Mouse (Mus musculus) cerebellum, adult 9-10 months (tissue): ENCODE data around the gene Adamts12.
A peak's percentile ranks its signal among the peaks of the same experiment; 100 is the strongest.

Source experiments
- DNase-seq: peaks from one replicate; pipeline ENCODE4 v3.0.0; 2022

The Adamts12 gene

DNA sequence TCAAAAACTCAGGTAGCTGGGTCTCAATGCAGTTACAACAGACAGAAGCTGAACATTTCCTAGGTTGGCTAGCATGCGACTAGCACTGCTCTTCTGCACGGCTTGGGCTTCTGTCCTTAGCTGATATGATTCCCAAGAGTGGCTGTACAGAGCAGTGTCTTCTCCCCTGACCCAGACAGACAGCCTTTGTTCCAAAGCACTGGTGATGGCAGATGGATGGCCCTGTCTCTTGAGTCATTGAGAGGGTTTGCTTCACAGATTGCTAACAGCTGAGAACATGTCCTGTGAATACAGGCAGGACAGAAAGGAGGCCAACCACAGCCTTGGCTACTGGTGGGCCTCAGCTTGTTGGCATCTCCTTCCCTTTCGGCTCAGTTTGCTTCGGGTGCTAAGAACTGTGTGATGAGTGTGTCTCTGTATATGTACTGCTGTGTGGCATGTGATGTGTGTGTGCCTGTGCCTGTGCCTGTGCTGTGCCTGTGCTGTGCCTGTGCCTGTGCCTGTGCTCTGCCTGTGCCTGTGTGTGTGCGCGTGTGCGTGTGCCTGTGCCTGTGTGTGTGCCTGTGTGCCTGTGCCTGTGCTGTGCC, 109.4 kb downstream of the Adamts12 start:
- DNase-seq: no peak

DNA sequence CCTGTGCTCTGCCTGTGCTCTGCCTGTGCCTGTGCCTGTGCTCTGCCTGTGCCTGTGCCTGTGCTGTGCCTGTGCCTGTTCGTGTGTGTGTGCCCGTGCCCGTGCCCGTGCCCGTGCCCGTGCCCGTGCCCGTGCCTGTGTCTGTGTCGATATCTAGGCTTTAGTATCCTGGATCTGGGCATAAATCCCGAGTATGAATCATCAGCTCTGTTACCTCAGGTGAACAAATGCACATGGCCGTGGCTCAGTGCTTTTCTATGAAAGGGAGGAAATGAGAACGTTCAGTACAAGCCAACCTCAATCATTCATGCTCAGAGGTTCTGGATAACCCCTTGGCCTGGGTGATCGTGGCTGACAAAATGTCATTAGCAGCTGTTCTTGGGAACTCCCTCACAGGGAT, 110.3 kb downstream of the Adamts12 start:
- DNase-seq: no peak

- DNase-seq: no peak
Measured at GRCm38 (mm10) chr15:11177448-11177847, 112.9 kb downstream of the Adamts12 start.

GRCm38 (mm10) chr15:11179751-11180169, 115.2 kb downstream of the Adamts12 start:
- no peak for DNase-seq

DNA sequence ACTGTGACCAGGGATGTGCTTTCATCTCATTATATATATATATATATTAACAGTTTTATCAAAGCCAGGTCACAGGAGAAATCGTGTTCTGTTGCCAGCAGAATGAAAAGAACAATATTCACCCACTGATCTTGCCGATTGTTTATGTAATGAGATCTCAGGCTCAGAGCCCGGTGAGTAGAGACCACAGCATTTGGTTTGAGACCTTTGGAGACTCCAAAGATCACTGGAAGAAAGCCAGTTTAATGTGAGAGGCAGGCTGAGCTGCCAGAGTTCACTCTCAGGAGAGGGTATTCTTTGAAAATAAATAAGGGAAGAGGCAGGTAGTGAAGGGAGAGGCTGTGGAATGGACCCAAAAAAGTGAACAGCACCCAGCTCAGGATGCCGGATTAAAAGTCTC, 122.1 kb downstream of the Adamts12 start:
- DNase-seq: no peak

DNA sequence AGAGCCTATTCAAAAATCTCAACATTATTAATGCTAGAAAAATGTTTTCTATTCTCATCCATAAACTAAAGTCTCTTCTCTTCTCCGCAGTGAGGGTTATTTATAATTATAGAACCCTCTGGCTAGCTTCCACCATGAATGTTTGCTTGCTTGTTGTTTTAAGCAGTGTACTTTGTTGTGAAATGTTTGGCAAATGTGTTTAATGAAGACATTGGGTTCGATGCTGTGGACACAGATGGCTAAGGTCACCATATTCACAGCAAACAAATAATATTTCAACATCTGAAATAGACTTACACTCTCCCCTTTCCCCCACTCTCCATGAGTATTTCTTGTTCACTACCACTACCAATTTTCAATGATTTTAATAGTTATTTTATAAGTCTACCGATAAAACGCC, 125.9 kb downstream of the Adamts12 start:
- no peak for DNase-seq

DNA sequence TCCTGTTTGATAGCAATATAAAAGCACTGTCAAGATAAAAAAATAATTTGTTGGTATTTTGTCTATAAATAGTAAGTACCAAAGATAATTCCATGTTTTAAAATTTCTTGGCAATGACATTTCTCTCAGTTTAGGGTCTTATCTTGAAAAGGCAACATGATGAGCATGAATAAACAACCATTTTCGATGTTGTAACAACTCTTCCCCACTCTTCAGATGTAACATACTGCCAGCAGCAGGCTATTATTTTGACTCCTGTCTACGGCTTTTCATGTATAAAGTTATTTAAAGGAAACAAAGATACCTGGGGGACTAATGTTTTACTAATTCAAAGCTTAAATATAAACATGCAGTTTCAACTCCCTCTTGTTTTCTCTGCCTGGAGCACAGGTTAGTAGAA, 128.2 kb downstream of the Adamts12 start:
- DNase-seq: no peak

GRCm38 (mm10) chr15:11197051-11197450, 132.5 kb downstream of the Adamts12 start:
- DNase-seq: peak; percentile 2

DNA sequence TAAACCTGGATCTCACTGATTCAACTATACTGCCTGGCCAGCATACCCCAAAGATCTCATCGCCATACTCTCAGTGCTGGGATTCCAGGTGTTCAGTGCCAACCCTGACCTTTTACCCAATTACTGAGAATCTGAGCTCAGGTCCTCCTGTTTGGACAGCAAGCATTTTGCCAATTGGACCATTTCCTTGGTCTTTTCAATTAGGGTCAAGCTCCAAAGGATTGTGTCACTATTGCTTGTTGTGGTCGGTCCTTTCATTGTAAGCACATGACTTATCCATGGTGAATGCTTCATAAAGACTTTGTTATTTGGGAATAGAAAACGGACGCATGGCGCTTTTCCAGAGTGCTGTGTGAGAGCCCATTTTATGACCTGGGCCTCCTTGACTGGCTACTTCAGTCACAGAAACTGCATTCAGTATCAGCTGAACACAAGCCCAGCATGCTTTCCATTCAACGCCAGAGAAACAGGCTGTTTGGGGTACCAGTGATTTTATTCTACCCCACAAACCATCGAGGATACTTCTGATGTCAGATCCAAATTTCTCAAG, 133.7 kb downstream of the Adamts12 start:
- DNase-seq: no peak

GRCm38 (mm10) chr15:11203084-11203483, 138.5 kb downstream of the Adamts12 start:
- no peak for DNase-seq

- no peak for DNase-seq
Measured at GRCm38 (mm10) chr15:11204934-11205333, 140.3 kb downstream of the Adamts12 start.

DNA sequence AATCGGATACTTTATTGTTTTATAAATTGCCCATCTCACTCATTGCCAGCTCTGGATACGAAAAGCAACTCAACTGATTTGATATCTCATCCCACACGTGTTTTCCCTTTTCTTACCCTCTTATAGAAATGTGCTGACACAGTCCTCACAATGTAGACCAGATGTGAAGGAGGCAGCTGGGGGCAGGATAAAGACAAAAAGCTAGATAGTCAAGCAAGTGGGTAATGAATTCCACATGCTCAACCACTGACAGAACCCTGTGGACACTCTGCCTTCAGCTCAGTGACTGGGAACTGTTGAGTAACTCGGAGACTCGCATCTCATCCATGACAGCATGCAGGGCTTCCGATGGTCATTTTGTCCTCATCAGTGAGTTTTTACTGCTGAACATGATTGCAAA, 146.4 kb downstream of the Adamts12 start:
- no peak for DNase-seq

- DNase-seq: no peak
Measured at GRCm38 (mm10) chr15:11233906-11234632, 169.5 kb downstream of the Adamts12 start.

DNA sequence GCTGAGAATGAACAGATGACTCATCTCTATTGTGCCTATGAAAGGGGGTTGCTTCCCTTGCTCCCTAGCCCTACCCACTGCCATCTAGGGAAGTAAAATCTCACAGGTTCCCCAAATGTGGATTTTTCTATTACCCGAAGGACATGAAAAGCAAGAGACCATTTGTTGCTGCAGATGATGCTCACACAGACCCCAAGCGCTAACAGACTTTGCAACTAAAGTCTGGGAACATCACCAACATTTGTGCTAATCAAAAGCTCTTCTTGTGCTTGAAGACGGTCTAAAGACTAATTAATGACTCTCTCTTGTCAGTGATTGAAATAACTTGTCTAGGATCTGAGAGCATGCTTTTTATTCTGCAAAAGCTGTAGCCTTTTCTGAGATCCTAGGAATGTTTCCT, 175.8 kb downstream of the Adamts12 start:
- DNase-seq: no peak

DNA sequence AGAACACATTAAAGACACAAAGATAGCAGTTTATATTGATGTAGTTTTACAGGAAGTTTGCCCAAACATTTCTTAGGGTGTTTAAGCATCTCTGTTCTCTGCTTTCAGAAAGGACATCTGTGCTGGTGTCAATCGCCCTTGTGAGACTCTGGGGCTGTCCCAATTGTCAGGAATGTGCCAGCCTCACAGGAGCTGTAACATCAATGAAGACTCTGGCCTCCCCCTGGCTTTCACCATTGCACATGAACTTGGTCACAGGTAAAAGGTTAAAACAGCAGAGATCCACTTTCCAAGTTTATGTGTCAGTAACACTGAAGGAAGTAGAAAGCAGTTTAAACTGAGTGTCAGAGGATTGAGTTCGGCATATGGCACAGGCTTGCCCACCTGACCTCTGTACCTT, 176.7 kb downstream of the Adamts12 start:
- no peak for DNase-seq

- no peak for DNase-seq
Measured at GRCm38 (mm10) chr15:11246402-11246801, 181.8 kb downstream of the Adamts12 start.

DNA sequence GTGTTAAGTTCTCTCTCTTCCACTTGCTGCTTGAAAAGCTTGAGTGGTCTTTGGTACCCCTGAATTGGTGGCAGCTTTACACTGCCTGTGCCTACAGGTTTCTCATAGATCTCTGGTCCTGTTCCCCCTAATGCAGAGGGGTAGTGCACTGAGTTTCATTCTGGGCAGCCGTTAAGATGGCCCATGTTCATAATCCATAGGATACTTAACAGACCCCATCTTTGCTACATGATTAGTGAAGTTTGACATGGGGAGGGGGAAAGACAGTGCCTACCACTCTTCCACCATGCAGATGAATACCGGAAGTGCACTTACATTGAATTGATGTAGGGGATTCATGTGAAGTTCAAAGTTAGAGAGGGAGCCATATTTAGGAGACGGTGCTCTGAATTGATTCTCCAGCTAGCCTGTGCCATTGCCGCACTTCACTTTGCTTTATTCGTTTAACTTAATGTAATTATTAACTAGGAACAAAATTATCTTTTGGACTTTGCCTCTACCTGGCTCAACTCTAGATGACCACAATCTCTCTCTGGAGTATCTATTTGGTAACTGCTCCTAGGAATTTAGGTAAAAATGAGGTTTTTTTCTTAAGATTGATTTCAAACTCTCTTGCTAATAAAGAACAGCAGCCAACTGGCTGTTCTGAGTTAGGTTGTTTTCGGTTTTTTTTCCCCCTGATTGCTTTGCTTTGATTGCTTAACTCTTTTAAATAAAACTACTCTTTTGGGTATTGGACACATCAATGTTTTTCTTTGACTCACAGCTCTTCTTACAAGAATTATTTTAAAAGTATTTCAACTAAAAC, 214.9 kb downstream of the Adamts12 start:
- no peak for DNase-seq

GRCm38 (mm10) chr15:11280689-11281264, 216.2 kb downstream of the Adamts12 start:
- DNase-seq: no peak

- no peak for DNase-seq
Measured at GRCm38 (mm10) chr15:11283171-11283570, 218.6 kb downstream of the Adamts12 start.

- DNase-seq: no peak
Measured at GRCm38 (mm10) chr15:11287780-11288179, 223.2 kb downstream of the Adamts12 start.

DNA sequence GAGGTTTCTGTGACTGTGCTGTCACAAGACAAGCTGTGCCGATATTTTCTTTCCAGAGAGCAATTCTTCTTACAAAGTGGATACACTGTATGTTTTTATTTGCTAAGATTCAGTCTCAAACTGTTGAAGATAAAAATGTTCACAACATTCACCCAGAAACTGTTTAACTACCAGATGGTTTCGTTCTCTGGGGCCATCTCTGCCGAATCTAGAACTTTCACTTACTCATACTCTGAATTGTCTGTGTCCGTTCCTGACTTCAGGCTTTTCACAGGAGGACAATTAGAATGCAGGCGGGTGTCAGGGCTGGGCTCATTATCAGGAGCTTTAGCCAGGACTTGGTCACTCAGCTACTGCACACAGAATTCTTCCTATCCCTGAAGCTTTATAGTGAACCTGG, 227.7 kb downstream of the Adamts12 start:
- DNase-seq: no peak

DNA sequence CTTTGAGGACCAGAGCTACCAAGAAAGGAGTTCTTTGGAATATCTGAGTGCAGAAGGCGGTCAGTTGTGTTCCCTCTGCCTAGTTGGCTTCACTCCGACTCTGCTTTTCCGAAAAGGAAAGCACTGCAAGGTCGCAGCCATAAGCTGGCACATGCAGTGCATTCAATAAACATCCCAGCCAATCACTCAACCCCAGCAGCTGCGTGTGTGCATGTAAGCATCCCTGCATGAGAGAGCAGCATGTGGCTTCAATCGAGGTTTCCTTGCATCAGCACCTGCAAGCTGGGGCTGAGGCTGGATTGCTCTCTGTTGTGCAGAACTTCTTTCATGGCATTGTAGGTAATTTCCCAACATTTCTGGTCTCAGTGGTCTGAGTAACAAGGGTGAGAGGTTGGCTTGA, 230.4 kb downstream of the Adamts12 start:
- no peak for DNase-seq

DNA sequence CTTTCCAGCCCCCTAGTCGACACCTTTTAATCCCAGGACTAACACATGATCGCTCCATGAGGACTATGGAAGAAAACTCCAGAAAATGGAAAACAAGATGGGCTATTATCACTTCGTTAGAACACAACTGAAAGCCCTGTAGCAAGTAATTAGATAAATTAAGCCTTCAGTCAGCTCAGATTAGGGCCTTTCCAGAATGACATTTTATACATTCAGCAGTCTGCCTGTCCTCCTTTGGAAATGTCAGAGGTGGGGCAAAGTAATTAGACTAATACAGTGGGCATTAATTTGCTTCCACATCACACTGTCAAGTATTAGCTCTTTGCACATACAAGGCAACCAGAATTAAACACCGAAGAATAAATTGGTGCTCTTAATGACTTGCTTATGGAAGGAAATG, 233.4 kb downstream of the Adamts12 start:
- no peak for DNase-seq
